Mouse (Mus musculus): ENCODE data around the gene Myrfl. TPM values are rescaled to one million over a fixed set of nuclear protein-coding genes. Genes with fewer than 3 reads are reported as not detected.

Gene Myrfl
- total RNA-seq (2021), result under 1 TPM; 0.36 to 0.44 TPM
- long read RNA-seq, experiment 1, result 0 reads
- long read RNA-seq, experiment 2, result 0 reads

DNA sequence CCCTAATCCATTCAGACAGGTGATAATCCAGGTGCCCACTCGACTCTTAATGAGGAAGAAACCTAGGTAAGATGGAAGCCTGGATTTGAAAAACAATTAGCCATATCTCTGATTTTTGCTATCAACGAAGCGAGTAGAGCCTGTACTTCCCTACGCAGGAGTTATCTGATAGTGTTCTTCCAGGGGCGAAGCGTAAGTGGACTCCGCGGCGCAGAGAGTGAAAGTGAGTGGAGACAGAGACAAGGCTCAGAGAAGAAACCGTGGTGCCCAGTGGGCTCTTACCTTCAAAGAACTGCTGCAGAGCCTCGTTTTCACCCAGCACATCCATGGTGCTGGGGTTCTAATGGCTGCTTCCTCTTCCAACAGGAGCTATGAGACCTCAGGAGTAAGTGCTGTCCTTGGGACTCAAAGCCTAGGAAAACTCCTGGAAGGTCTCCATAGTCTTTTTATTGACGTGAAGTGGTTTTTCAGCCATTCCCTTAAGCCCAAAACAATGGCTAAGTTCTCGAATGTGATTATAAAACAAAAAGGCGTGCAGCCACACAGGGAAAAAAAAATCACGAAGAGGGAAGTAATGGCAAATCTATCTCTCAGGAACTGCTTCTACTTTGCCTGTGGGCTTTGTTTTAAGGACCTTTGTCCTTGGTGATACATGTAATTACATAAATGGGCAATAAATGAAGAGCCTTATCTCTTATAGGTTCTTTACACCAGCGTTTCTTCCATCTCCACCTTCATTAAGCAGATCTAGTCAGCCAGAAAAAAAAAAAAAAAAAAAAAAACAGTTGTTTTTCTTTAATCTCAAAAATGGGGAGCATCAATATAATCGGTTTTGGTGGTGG, at the start of gene Myrfl:
Gene Myrfl, minus strand, starts transcription at position 584 of the 842 bp plus-strand sequence.
- no peak for DNase-seq (ENCODE audit: low spot score in 2 of 2)

DNA sequence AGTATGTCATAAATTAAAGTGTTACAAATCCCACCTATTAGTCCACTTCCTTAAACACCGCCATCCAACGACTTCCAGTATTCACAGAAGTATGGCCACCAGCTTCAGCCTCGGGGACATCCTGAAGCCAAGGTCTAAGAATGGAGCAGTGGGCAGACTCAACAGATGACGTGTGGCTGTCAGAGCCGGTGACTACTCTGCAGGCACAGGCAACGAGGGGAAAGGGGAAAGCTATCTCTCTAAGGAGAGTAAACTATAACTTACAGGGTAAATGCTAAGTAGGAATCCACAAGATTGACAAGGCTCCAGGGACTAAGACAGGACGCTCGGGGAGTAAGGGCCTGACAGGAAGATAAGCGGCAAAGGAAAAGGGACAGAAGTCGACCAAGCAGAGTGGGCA, 48.2 kb upstream of the Myrfl start:
- DNase-seq (ENCODE audit: low spot score in 2 of 2), result no peak

GRCm38 (mm10) chr10:116944144-116944543, 47.4 kb upstream of the Myrfl start:
- DNase-seq (ENCODE audit: low spot score in 2 of 2), result no peak

- no peak for DNase-seq (ENCODE audit: low spot score in 2 of 2)
These were observed 46.3 kb upstream of the Myrfl start for GRCm38 (mm10) chr10:116943025-116943424.

DNA sequence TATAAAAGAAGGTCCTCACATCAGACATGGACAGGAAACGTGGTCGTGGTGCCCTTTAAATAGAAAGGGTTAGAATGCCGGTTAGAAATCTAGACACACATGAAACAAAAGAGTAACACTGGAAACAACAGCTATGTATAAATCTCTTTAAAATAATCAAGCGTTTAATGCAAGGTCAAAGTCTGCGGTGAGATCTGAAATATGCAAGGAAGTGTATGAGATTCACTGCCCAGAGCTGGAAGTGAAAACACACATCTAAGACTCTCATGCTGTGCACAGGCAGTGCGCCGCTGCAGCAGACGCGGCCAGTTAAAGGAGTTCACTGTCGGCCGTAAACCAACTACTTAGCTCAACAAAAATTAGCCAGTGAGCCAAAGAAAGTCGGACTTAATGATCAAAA, 38.3 kb upstream of the Myrfl start:
- DNase-seq (ENCODE audit: low spot score in 2 of 2), result no peak

DNA sequence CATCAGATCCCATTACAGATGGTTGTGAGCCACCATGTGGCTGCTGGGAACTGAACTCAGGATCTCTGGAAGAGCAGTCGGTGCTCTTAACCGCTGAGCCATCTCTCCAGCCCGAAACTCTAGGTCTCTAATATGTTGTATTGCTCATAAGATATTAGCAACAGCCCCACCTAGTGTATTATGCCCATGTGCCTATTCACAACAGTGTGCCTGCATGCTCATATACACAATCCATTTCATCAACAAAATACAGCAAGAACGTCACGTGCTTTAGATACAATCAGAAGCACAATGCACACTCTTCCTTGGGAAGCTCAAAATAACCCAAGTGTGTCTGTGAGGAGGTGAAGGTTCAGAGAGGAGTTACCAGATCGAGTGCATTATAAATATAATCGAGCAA, 37.1 kb upstream of the Myrfl start:
- no peak for DNase-seq (ENCODE audit: low spot score in 2 of 2)

DNA sequence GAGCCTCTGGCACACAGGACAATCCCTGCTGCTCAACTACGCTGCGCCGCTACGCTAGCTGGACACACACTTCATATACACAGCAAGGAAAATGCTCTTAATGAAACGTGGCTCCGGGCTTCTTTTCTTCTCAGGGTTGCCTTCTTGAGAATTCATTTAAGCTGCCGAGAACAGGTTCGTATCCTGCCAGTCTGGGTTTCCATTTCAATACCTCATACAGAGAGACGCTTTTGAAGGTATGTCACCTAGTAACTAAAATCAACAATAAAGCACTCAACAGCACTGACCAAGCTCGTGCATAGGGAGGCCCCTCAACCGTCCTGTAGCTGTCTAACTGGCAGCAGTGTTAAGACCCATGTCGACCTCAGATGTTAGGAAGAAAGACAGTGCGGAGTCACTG, 35.7 kb upstream of the Myrfl start:
- DNase-seq (ENCODE audit: low spot score in 2 of 2), result no peak

DNA sequence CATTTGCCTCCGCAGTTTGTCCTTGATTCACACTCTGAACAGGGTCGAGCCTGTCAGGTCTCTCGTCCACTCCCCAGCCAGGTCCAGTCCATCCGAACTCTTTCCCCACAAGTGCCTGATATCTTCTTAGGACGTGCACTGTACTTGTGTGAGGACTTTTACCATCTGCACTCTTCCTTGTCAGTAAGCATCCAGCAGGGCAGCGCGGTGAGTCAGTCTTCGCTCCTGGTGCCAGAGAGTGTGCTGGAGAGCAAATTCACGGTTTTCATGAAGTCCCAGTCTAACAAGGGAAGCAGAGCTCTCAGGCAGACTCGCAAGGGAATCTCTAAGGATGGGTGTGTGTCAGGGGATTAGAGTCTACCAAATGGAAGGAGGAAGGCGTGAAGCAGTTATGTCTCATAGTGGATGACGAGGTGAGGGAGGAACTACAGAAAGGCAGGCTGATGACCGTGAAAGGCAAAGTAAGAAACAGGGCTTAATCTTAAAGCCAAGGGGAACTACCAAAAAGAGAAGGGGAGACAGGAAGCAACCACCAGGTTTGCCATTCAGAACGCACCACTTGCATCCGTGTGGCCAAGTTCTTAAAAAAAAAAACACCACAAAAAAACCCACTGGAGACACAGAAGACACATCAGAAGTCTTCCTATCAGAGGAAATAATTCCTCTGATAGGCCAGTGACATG, 34.9 kb upstream of the Myrfl start:
- DNase-seq (ENCODE audit: low spot score in 2 of 2), result no peak

GRCm38 (mm10) chr10:116930936-116931335, 34.2 kb upstream of the Myrfl start:
- DNase-seq (ENCODE audit: low spot score in 2 of 2), result no peak

DNA sequence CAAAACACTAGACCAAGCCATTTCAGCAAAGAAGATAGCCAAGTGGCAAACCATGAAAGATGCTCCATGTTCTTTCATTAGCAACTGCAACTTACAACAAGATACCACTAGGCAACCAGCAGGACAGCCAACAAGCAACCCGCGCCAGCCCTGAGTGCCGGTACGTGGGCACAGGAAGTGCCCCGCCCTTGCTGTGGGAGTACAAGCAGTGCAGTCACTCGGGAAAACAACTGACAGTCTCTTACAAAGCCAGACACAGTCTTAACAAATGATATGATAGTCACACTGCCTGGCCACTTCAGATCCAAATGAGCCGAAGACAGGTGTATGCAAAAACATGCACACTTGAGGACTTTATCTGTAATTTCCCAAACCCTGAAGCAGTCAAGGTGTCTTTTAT, 33.8 kb upstream of the Myrfl start:
- no peak for DNase-seq (ENCODE audit: low spot score in 2 of 2)

GRCm38 (mm10) chr10:116928826-116929225, 32.1 kb upstream of the Myrfl start:
- DNase-seq (ENCODE audit: low spot score in 2 of 2), result no peak

DNA sequence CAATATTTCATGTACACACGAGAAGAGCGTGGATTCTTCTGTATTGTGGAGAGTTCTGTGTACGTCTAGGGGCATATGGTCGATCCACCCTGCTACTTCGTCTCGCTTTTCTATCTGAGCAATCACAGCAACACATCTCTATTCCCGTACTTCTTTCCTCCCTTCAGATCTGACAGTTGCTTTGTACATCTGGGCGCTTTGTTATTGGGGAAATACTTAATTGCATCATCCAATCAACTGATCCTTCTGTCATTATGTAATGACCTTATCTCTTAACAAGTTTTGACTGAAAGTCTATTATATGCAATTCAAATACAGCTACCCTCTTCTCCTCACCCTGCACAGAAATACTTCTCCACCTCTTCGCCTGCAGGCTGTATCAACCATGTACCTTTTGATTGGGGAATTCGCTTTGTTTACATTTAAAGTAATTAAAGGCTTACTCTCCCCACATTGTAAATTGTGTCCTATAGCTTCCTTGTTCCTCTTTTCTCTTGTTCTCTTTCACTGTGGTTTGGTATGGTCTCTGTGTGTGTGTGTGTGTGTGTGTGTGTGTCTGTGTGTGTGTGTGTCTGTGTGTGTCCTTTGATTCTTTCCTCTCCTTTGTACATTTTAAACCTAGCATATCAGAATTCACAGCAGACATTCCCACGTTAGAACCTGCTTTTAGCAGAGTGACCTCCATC, 29.9 kb upstream of the Myrfl start:
- no peak for DNase-seq (ENCODE audit: low spot score in 2 of 2)

DNA sequence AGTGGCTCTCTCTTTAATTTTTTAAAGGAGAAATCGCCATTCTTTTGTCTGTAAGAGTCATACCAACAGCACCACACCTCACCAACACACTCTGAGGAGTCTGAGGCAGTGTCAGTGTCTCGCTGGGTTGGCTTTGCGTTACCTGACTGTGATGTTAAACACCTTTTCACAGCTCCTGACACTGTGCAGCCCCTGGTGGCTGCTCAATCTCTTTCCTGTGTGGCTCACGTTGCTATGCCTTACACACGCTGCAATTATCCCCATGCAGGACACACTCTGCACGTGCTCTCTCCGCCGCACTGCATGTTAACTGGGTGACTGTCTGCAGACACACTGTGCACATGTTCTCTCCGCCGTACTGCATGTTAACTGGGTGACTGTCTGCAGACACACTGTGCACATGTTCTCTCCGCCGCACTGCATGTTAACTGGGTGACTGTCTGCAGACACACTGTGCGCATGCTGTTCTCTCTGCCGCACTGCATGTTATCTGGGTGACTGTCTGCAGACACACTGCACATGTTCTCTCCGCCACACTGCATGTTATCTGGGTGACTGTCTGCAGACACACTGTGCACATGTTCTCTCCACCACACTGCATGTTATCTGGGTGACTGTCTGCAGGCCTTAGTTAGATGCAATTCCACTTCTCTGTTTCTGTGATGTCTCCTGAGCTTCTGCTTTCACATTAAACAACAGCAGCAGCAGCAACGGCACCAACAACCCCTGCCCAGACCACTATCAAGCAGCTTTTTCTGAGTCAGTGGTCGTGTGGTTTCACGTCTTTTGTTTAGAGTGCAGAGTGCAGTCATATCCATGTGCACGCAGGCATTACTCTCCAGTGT, 27.2 kb upstream of the Myrfl start:
- DNase-seq (ENCODE audit: low spot score in 2 of 2), result no peak

DNA sequence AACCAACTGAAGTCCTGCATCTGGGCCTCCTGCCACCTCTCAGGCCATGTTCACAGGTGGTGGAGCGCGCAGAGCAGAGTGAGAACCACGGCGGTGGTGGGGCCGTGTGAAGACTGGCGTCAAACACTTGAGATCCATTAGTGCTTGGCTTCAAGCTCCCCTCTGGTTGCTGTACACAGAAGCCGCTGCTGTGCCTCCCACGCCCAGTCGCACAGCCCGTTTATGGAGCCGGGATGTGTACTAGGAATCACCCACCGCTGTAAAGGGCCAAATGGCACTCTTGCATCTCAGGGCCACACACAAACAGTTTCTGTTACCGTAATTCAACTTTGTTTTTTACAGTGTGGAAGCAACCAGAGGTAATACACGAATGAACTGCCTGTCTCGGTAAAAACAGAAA, 25.4 kb upstream of the Myrfl start:
- DNase-seq (ENCODE audit: low spot score in 2 of 2), result no peak

DNA sequence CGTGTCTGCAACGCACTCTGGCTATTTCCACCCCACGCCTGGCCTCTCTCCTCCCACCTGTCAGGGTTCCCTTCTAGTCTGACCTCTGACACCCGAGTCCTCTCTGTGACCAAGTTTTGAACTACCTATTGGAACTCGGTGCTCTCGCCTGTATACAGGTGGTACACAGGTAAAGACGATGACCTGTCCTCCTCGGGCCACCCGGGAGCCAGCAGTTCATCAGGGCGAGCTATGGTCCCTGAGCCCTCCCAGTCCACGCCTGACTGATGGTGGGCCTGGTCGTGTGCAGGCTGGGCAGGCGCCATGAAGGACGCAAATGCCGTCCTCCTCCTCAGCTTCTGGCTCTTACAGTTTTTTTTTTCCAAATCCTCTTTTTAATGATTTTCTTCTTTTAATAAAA, 24.7 kb upstream of the Myrfl start:
- no peak for DNase-seq (ENCODE audit: low spot score in 2 of 2)

GRCm38 (mm10) chr10:116920641-116921040, 23.9 kb upstream of the Myrfl start:
- DNase-seq (ENCODE audit: low spot score in 2 of 2), result no peak

DNA sequence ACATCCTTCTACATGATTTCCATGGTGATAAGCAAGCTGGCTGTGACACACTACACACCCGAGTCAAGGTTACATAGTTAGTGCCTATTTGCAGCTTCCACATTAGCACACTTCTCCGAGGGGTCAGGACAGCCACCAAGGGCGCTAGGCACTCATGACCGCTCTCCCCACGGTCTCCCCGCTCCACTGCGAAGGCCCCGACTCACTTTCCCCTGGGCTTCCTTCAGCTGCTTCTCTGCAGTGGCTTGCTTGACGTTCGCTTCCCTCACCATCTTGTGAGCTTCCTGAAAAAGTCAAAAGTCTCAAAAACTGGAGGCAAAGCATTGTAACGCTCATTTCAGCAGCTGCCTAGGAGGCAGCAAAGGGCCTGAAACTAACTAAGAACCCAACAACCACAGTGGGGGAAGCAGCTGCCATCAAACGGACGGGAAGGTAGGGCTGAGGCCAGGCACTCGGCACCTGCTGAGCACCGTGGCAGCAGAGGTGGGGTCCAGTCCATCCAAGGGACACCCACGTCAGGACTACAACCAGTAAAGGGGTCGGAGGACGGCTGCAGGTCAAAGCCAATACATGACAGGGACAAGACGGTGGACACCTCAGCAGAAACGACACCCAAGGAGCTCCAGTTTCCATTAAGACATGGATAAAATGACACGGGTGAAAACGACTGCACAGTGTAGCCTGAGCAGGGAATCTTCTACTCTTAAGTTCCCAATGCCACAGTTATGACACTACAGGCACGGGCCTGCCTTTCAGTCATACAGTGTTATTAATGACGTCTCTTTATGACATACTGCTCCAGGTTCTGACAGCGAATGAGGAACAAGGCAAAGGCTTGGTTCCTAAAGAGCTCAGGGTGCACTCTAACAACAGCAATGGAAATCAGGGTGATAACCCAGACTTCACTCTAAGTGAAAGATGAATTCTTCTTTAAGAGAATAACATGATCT, 22.9 kb upstream of the Myrfl start:
- no peak for DNase-seq (ENCODE audit: low spot score in 2 of 2)

GRCm38 (mm10) chr10:116916581-116916980, 19.9 kb upstream of the Myrfl start:
- DNase-seq (ENCODE audit: low spot score in 2 of 2), result no peak

DNA sequence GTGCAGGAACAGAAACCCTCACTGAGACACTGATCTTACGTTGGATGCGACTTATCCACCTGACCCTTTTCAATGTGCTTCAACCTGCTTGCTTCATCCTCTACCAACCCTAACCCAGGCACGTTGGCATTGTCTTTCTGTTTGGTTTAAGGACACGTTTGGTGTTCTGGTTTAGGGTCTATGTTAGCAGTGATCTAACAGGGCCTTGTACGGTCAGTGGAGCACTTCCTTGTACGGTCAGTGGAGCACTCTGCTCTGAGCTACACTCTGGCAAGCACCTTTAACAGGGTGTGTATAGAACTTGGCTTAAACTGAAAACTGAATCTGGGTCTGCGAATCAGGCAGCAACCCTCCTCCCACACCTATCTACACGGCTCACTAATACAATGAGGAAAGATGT, 18.6 kb upstream of the Myrfl start:
- DNase-seq (ENCODE audit: low spot score in 2 of 2), result no peak

GRCm38 (mm10) chr10:116914586-116914985, 17.9 kb upstream of the Myrfl start:
- DNase-seq (ENCODE audit: low spot score in 2 of 2), result no peak
